Mouse (Mus musculus) megakaryocyte, embryonic 14.5 days (primary cell): ENCODE measurements around the gene Unc79.

Experiments
- FLI1 ChIP-seq: IDR thresholded peaks from 2 replicates; pipeline ENCODE4 v1.6.1; 2012; ENCODE audit warnings: low read length, inconsistent platforms, mixed read lengths
- GATA1 ChIP-seq: IDR thresholded peaks from 3 replicates; pipeline ENCODE4 v1.6.1; 2012; ENCODE audit warnings: mixed read lengths, low read length, inconsistent platforms, borderline replicate concordance

GRCm38 (mm10) chr12:102899091-102899490 is 49.6 kb upstream of the Unc79 start, which contains the start of gene Cox8c:
- TF ChIP-seq GATA1 (no peak), FLI1 (no peak)
